20 mouse cellular contexts compared by ENCODE assay signal in the genomic region with DNA sequence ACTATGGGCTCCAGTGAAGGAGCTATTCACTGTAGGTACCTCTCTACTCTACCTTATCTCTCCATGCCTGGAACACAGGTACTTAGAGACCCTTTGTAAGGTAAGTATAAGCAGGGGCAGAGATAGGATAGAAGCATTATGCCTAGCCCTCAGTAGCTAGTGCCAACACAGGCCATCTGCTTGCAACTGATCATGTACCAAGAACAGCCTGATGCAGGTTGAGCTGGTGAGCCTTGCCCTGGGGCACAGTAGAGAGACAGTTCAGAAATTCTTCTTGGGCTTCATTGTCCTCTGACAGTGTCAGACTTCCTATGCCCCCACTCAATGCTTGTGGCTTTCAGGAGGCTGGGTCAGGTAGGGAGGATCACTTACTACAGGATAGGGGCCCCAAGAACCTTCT.
DNase-seq lines count a peak whose midpoint lies in the region; ATAC-seq and TF ChIP-seq lines count a peak whose summit lies in the region.
"Had no signal": no experiment of that assay in that cellular context is flagged by ENCODE, and none has a peak within 500 bp of the region (broad histone marks: within the 10 kb centered on the region; RNA-seq: fewer than 3 reads in every experiment).

No protein-coding gene starts in this region.

- TF ChIP-seq CTCF in cerebellum, adult 2 months (IDR thresholded peaks at IDR 0.05; ENCODE audit: borderline replicate concordance, insufficient read depth, low read depth, low read length) = no peak

- ATAC-seq in cerebellum, adult (ENCODE audit: insufficient number of reproducible peaks, low FRiP score, low TSS enrichment) = peak; percentile 84
- ATAC-seq: CD4-positive, CD25-positive, alpha-beta regulatory T cell, adult 4 months; forebrain, embryonic 15.5 days; intestine, embryonic 16.5 days had no signal

- TF ChIP-seq POLR2A in cerebellum, adult 2 months (IDR thresholded peaks at IDR 0.05; ENCODE audit: borderline replicate concordance, insufficient read depth, low read length) = no peak

- no peak for DNase-seq in cerebellum, postnatal 4 days (ENCODE audit: low spot score in 2 of 2)
- DNase-seq in brain, adult 2 months (ENCODE audit: low read depth, low spot score) = peak; percentile 84
- peak; percentile 61 to 80 for DNase-seq in cerebellum, adult 2 months
- peak; percentile 72 to 78 for DNase-seq in cerebellum, postnatal 10 days
- no peak for DNase-seq in lung, postnatal 14 days
- no peak for DNase-seq in right cerebral cortex, postnatal 25 days
- no peak for DNase-seq in left cerebral cortex, adult 8-10 months (ENCODE audit: low spot score in 2 of 2)
- DNase-seq: adrenal gland, adult 8-10 months; adrenal gland, postnatal 36 days; B cell, adult 2 months; gastrocnemius, postnatal 36 days; heart, adult 11 months; heart, postnatal 36 days had no signal

- no peak overlapping the region for H3K4me3 ChIP-seq in cerebellum, adult 2 months (replicated peaks; ENCODE audit: insufficient read depth, low read depth, low read length)
- H3K4me3 ChIP-seq: embryonic facial prominence, embryonic 10.5 days; forebrain, embryonic 15.5 days; heart, embryonic 13.5 days; hindbrain, embryonic 15.5 days had no signal

- no peaks in the 10 kb centered on the region for H3K27me3 ChIP-seq in cerebellum, adult 2 months (ENCODE audit: control insufficient read depth, insufficient read depth, low read length)
- H3K27me3 ChIP-seq: forebrain, embryonic 15.5 days; hindbrain, embryonic 15.5 days had no signal

- peaks cover 50% of the 10 kb centered on the region for H3K4me1 ChIP-seq in cerebellum, adult 2 months (ENCODE audit: control insufficient read depth, insufficient read depth, low read length)
- H3K4me1 ChIP-seq: forebrain, embryonic 15.5 days had no signal

- no peak overlapping the region for H3K27ac ChIP-seq in cerebellum, adult 2 months (ENCODE audit: insufficient read depth, low read length)
- H3K27ac ChIP-seq: embryonic facial prominence, embryonic 10.5 days; forebrain, embryonic 15.5 days; heart, embryonic 13.5 days; hindbrain, embryonic 15.5 days had no signal

Comparison
In these comparisons a context has a peak if more than half of its experiments do, and no peak if none do; other contexts are left out.
1. DNase-seq: peak in brain, adult 2 months (single experiment), cerebellum, adult 2 months (2 of 2) and cerebellum, postnatal 10 days (2 of 2); none in cerebellum, postnatal 4 days (0 of 2), lung, postnatal 14 days (single experiment), right cerebral cortex, postnatal 25 days (single experiment) and left cerebral cortex, adult 8-10 months (0 of 2).